Mouse (Mus musculus) heart, postnatal 0 days (tissue): ENCODE results near the gene Cdkl2. TPM values are rescaled to one million over a fixed set of nuclear protein-coding genes. Genes with fewer than 3 reads are reported as not detected.
A peak's percentile ranks its signal among the peaks of the same experiment; 100 is the strongest.

Experiments
- ATAC-seq: fragments of 200-750 bp; cut with Nextera tagmentation; 2 replicates; pipeline ENCODE4 v1.8.0; 2017; ENCODE audit warnings: low read depth, moderate number of reproducible peaks, moderate library complexity; ENCODE audit not compliant: insufficient read depth
- DNase-seq: peaks from one replicate; pipeline ENCODE4 v3.0.0-alpha.2; 2016; ENCODE audit warnings: low spot score
- H3K27ac ChIP-seq: fragments of 300-500 bp; sonication (generic); 2 replicates; pipeline ENCODE4 v1.5.1; 2014; ENCODE audit warnings: low read depth, mild to moderate bottlenecking
- H3K27me3 ChIP-seq: fragments of 300-500 bp; sonication (generic); 2 replicates; pipeline ENCODE4 v1.6.1; 2014; ENCODE audit warnings: low read length, mixed read lengths; ENCODE audit not compliant: control insufficient read depth, insufficient read depth
- H3K36me3 ChIP-seq: fragments of 300-500 bp; sonication (generic); replicated peaks from 2 replicates; pipeline ENCODE4 v1.6.1; 2014; ENCODE audit warnings: low read length, mixed read lengths; ENCODE audit not compliant: control insufficient read depth, insufficient read depth
- H3K4me1 ChIP-seq: fragments of 300-500 bp; sonication (generic); 2 replicates; pipeline ENCODE4 v1.6.1; 2014; ENCODE audit warnings: antibody characterized with exemption; ENCODE audit not compliant: control insufficient read depth, insufficient read depth
- H3K4me2 ChIP-seq: fragments of 300-500 bp; sonication (generic); 2 replicates; pipeline ENCODE4 v1.6.1; 2014; ENCODE audit warnings: low read depth, mild to moderate bottlenecking, low read length, moderate library complexity
- H3K4me3 ChIP-seq: fragments of 300-500 bp; sonication (generic); 2 replicates; pipeline ENCODE4 v1.5.1; 2014; ENCODE audit warnings: low read depth, low read length
- H3K9ac ChIP-seq: fragments of 300-500 bp; sonication (generic); replicated peaks from 2 replicates; pipeline ENCODE4 v1.6.1; 2014; ENCODE audit warnings: low read depth, low read length, mixed read lengths
- H3K9me3 ChIP-seq: fragments of 300-500 bp; sonication (generic); replicated peaks from 2 replicates; pipeline ENCODE4 v1.6.1; 2016; ENCODE audit warnings: low read length; ENCODE audit not compliant: control insufficient read depth
- CTCF ChIP-seq: IDR thresholded peaks from 2 replicates; pipeline ENCODE4 v1.5.1; 2016; ENCODE audit warnings: antibody characterized with exemption, control low read depth, low read depth
- EP300 ChIP-seq: IDR thresholded peaks from 2 replicates; pipeline ENCODE4 v1.6.1; 2016; ENCODE audit warnings: antibody characterized with exemption, low read depth
- WGBS: fragments of 180-500 bp; shearing (Covaris S2); extraction: QIAGEN DNeasy Blood & Tissue Kit; methylation state at CpG from one replicate; pipeline ENCODE4 v1.1.7; 2014; 5-methylcytosine and 5-hydroxymethylcytosine counted together
- polyA plus RNA-seq: library from polyadenylated mRNA; unstranded; fragments of >200 nt; fragmentation: Nextera tagmentation; extraction: Ambion mirVana; gene quantifications from 2 replicates; pipeline ENCODE4 v1.2.1, GENCODE M21; 2015
- total RNA-seq: library from RNA; depleted of rRNA; stranded (reverse); fragments of >200 nt; gene quantifications from 2 replicates; pipeline ENCODE4 v1.2.3, GENCODE M21; 2014; ENCODE audit warnings: low replicate concordance

Gene Cdkl2
- total and polyA plus RNA-seq, 2 experiments from 2014 or later = 0.75 to 5.0 TPM

DNA sequence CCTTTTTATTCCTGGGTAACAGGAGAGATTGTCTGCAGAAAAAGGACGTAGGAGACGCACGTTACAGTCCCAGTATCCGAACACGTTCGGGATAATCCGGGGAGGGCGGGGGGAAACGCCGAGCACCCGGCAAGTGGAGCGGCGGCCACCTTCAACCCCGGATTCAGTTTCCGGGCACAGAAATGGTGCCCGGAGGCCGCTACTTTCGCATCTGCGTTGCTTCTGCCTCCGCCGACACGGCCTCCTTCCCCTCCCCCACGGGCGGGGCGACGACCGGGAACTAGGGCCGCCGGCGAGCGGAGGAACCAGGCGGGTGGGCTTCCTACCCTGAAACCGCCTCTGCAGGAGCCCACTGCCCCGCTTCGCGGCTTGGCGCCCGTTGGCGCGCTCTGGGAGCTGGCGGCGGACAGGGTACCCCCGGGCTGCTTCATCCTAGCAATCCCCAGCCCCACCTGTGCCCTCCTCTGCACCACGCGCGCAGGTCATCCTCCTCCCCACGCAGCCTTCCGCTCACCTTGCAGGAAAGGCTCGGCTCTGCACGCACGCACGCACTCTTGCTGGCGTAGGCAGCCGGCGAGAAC lies 39.2 kb upstream of the Cdkl2 start:
- WGBS = under 1% methylated on average over 52 of the region's 55 CpGs
- H3K4me2 ChIP-seq = peak overlapping the region; percentile 97

DNA sequence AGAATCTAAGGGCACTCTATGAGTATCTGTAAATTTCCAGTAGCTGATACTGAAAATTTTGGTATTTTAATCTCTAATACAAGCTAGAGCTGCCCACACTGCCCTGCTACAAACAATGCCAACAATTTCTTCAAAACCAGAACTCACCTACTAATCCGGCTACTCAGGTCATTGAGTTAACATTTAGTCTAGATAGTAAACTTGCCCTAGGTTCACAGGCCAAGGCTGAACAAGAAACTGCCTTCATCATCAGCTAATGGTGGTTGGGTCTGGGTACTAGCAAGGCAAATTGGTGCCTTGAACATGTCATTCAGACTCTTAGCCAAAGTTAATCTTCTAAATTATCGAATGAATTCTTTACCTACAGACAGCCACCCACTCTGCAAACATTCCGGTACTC lies 37.6 kb upstream of the Cdkl2 start:
- no peak overlapping the region for H3K4me3 ChIP-seq
- ATAC-seq = no peak
- H3K4me2 ChIP-seq = peak overlapping the region; percentile 97
- no peaks in the 10 kb centered on the region for H3K9me3 ChIP-seq
- TF ChIP-seq EP300 (no peak), CTCF (no peak)
- H3K27ac ChIP-seq = no peak overlapping the region
- peaks cover 22% of the 10 kb centered on the region for H3K4me1 ChIP-seq
- H3K36me3 ChIP-seq = no peaks in the 10 kb centered on the region
- no peaks in the 10 kb centered on the region for H3K27me3 ChIP-seq
- WGBS = 63% methylated on average over 3 of the region's 3 CpGs
- no peak for DNase-seq
- no peak overlapping the region for H3K9ac ChIP-seq

More for the DNA sequence above, 39.2 kb upstream of the Cdkl2 start:
- TF ChIP-seq CTCF = no peak
- TF ChIP-seq EP300 = no peak
- peaks cover 22% of the 10 kb centered on the region for H3K4me1 ChIP-seq
- H3K27me3 ChIP-seq = no peaks in the 10 kb centered on the region
- ATAC-seq (peak; percentile 18; the same call in 1 of the 2 replicates), DNase-seq (peak; percentile 66)
- peak overlapping the region; percentile 100 for H3K4me3 ChIP-seq
- no peaks in the 10 kb centered on the region for H3K9me3 ChIP-seq
- no peaks in the 10 kb centered on the region for H3K36me3 ChIP-seq
- peak overlapping the region; percentile 97 for H3K9ac ChIP-seq
- peak overlapping the region; percentile 99 for H3K27ac ChIP-seq

GRCm38 (mm10) chr5:92080400-92080799 lies 36.7 kb upstream of the Cdkl2 start:
- 57% methylated on average over 1 of the region's 1 CpGs for WGBS
- Histone ChIP-seq H3K36me3 (no peaks in the 10 kb centered on the region), H3K9ac (no peak overlapping the region), H3K9me3 (no peaks in the 10 kb centered on the region), H3K27me3 (no peaks in the 10 kb centered on the region), H3K4me3 (no peak overlapping the region), H3K4me2 (no peak overlapping the region), H3K27ac (no peak overlapping the region), H3K4me1 (peaks cover 22% of the 10 kb centered on the region)
- DNase-seq (no peak), ATAC-seq (no peak)
- TF ChIP-seq CTCF = no peak
- TF ChIP-seq EP300 = no peak

GRCm38 (mm10) chr5:92079304-92079703 lies 35.6 kb upstream of the Cdkl2 start:
- TF ChIP-seq EP300 (no peak), CTCF (no peak)
- peaks cover 22% of the 10 kb centered on the region for H3K4me1 ChIP-seq
- H3K9me3 ChIP-seq = no peaks in the 10 kb centered on the region
- no peak for ATAC-seq
- WGBS = 12% methylated on average over 1 of the region's 1 CpGs
- peak overlapping the region; percentile 21 for H3K27ac ChIP-seq
- H3K4me3 ChIP-seq = no peak overlapping the region
- H3K9ac ChIP-seq = no peak overlapping the region
- no peak for DNase-seq
- no peaks in the 10 kb centered on the region for H3K27me3 ChIP-seq
- H3K36me3 ChIP-seq = no peaks in the 10 kb centered on the region
- H3K4me2 ChIP-seq = no peak overlapping the region

- H3K27ac ChIP-seq = peak overlapping the region; percentile 21
- H3K9ac ChIP-seq = no peak overlapping the region
Measured at GRCm38 (mm10) chr5:92078751-92079150, 35.1 kb upstream of the Cdkl2 start.

DNA sequence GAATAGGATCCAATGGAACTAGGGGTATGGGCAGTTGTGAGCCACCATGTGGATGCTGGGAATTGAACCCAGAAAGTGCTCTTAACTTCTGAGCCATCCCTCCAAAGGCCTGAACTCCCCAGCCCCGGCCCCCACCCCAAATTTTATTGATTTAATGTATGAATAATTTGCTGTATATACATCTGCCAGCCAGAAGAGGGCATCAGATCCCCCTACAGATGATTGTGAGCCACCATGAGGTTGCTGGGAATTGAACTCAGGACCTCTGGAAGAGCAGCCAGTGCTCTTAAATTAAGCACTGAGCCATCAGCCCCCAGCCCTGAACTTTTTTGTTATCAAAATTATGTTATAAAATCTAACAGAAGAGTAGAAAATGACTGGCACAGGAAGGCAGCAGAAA lies 32.6 kb upstream of the Cdkl2 start:
- no peaks in the 10 kb centered on the region for H3K27me3 ChIP-seq
- H3K4me2 ChIP-seq = no peak overlapping the region
- no peak overlapping the region for H3K4me3 ChIP-seq
- 76% methylated on average over 1 of the region's 1 CpGs for WGBS
- H3K4me1 ChIP-seq = peaks cover 15% of the 10 kb centered on the region
- no peak overlapping the region for H3K9ac ChIP-seq
- H3K27ac ChIP-seq = no peak overlapping the region
- no peak for DNase-seq
- peaks cover 13% of the 10 kb centered on the region; the same call in 1 of the 2 replicates for H3K36me3 ChIP-seq
- no peaks in the 10 kb centered on the region for H3K9me3 ChIP-seq
- TF ChIP-seq CTCF (no peak), EP300 (no peak)
- ATAC-seq = no peak

More at GRCm38 (mm10) chr5:92078751-92079150, 35.1 kb upstream of the Cdkl2 start:
- peaks cover 26% of the 10 kb centered on the region for H3K4me1 ChIP-seq
- ATAC-seq = no peak
- DNase-seq = no peak
- TF ChIP-seq EP300 (no peak), CTCF (no peak)
- no peaks in the 10 kb centered on the region for H3K36me3 ChIP-seq
- H3K27me3 ChIP-seq = no peaks in the 10 kb centered on the region
- no peak overlapping the region for H3K4me3 ChIP-seq
- no peak overlapping the region for H3K4me2 ChIP-seq
- no peaks in the 10 kb centered on the region for H3K9me3 ChIP-seq
